Mouse (Mus musculus): ENCODE measurements at regions not wholly inside any gene's neighbourhood (a gene's known extent, or its start where the extent isn't known, plus 50 kb on each side); places are given as distances from the start of the nearest gene placed in this dataset.

DNA sequence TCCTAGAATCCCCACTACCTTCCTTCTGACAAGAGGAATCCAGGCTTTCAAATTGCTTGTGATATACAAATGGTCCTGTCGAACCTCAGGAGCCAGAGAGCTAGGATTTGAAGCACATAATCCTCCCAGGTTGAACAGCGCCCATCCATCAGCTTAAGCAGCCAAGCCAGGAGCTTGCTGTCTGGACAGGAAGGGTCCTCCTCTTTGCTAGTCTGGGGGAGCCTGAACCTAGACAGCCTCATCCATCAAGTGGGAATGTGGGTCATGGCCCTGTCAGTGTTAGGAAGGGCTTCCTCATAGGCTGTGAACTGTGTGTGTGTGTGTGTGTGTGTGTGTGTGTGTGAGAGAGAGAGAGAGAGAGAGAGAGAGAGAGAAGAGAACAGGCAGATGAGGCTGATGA, 345.8 kb downstream of the Tcerg1l start:
- no peak overlapping the region for H3K4me3 ChIP-seq (replicated peaks)
- peaks cover 6% of the 10 kb centered on the region; the same call in 1 of the 2 replicates for H3K9me3 ChIP-seq (ENCODE audit: control insufficient read depth, low read length)
- no peak for TF ChIP-seq TAL1 (IDR thresholded peaks at IDR 0.05; ENCODE audit: low read length)
- no peak for TF ChIP-seq GATA1 (IDR thresholded peaks at IDR 0.05; ENCODE audit: low read length)
- H3K36me3 ChIP-seq (ENCODE audit: control insufficient read depth), result no peaks in the 10 kb centered on the region
- H3K27me3 ChIP-seq (ENCODE audit: control insufficient read depth), result no peaks in the 10 kb centered on the region
- no peaks in the 10 kb centered on the region for H3K4me1 ChIP-seq (ENCODE audit: control insufficient read depth)

DNA sequence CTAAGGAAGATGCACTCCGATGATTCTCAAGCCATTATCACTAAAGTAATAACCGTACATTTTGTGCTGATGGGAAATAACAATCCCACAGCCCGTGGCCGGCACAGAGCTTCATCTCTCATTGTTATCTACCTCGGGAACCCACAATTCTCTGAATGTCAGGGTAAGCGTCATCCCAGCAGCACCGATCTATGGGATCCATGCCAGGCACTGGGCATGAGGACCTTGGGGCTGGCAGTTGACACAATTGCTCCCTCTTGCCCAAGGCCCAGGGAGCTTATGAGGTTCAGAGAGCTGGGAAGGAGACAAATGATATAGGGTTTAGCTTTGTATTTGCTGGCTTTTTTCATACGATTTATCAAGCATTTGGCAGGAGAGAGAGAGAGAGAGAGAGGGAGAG, 342.8 kb downstream of the Tcerg1l start:
- no peaks in the 10 kb centered on the region for H3K4me1 ChIP-seq (ENCODE audit: control insufficient read depth)
- H3K4me3 ChIP-seq (replicated peaks), result no peak overlapping the region
- no peak for TF ChIP-seq TAL1 (IDR thresholded peaks at IDR 0.05; ENCODE audit: low read length)
- TF ChIP-seq GATA1 (IDR thresholded peaks at IDR 0.05; ENCODE audit: low read length), result no peak
- H3K27me3 ChIP-seq (ENCODE audit: control insufficient read depth), result no peaks in the 10 kb centered on the region
- H3K9me3 ChIP-seq (ENCODE audit: control insufficient read depth, low read length), result peaks cover 6% of the 10 kb centered on the region; the same call in 1 of the 2 replicates
- no peaks in the 10 kb centered on the region for H3K36me3 ChIP-seq (ENCODE audit: control insufficient read depth)

DNA sequence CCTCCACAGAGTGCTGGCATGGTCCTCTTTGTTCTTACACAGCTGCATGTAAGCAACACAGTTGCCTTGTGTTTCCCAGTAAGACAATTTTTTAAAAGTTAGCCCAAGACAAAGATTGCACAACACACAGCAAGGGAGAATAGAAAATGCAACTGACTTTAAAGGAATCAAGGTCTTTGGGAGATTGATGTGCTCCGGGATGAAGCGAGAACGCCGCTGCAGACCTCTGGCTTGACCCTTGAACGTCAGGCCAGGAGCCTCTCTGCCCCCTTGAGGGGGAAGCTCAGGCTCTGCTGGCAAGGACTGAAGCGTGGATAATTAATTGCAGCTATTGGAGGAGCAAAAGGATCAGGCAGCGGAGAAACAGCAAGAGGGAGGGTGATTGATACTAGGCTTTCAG, 336.4 kb downstream of the Tcerg1l start:
- Histone ChIP-seq H3K36me3 (ENCODE audit: control insufficient read depth) (no peaks in the 10 kb centered on the region), H3K4me1 (ENCODE audit: control insufficient read depth) (no peaks in the 10 kb centered on the region), H3K4me3 (replicated peaks) (no peak overlapping the region), H3K27me3 (ENCODE audit: control insufficient read depth) (no peaks in the 10 kb centered on the region), H3K9me3 (ENCODE audit: control insufficient read depth, low read length) (peaks cover 15% of the 10 kb centered on the region)
- TF ChIP-seq GATA1 (IDR thresholded peaks at IDR 0.05; ENCODE audit: low read length), result no peak
- TF ChIP-seq TAL1 (IDR thresholded peaks at IDR 0.05; ENCODE audit: low read length), result no peak

DNA sequence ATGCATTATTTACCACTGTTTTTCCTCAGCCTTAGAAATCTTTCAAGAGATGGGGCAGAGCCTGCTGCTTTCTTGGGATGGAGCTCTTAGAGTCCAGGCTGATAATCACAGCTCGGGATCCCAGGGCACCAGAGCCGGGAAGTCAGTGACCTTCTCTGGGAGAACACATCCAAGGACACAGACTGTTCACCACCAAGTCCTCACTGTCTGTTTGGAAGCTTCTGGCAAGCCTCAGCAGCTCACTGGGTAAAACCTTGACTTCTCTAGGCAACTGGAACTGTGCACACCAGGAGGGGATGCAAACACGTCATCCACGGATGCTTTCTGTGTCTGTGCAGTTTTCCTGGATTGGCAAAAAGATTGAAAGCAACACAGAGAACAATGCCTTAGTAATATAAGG, 330.6 kb downstream of the Tcerg1l start:
- Histone ChIP-seq H3K9me3 (ENCODE audit: control insufficient read depth, low read length) (peaks cover 26% of the 10 kb centered on the region), H3K4me3 (replicated peaks) (no peak overlapping the region), H3K27me3 (ENCODE audit: control insufficient read depth) (no peaks in the 10 kb centered on the region), H3K4me1 (ENCODE audit: control insufficient read depth) (no peaks in the 10 kb centered on the region), H3K36me3 (ENCODE audit: control insufficient read depth) (no peaks in the 10 kb centered on the region)
- TF ChIP-seq GATA1 (IDR thresholded peaks at IDR 0.05; ENCODE audit: low read length), result no peak
- no peak for TF ChIP-seq TAL1 (IDR thresholded peaks at IDR 0.05; ENCODE audit: low read length)

DNA sequence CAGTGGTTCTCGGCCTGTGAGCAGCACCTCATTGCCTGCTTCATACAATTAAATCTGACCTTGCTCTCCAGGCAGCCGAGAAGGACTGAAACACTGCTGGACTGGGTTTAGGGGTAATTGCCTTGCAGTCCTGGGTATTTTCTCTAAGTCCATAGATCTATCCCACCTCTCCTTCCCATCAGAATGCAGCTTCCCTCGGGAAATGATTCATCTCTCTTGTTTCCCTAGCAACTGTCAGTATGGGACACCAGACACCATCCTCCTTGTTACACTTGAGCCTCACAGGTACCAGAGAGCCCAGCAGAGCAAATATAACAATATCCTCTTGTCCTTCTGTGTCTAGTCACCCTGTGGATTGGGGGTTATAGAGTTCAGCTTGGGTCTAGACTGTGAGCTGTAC, 322.3 kb downstream of the Tcerg1l start:
- H3K4me3 ChIP-seq (replicated peaks), result no peak overlapping the region
- TF ChIP-seq TAL1 (IDR thresholded peaks at IDR 0.05; ENCODE audit: low read length) (no peak), GATA1 (IDR thresholded peaks at IDR 0.05; ENCODE audit: low read length) (no peak)
- no peaks in the 10 kb centered on the region for H3K36me3 ChIP-seq (ENCODE audit: control insufficient read depth)
- peaks cover 21% of the 10 kb centered on the region for H3K9me3 ChIP-seq (ENCODE audit: control insufficient read depth, low read length)
- H3K27me3 ChIP-seq (ENCODE audit: control insufficient read depth), result no peaks in the 10 kb centered on the region
- no peaks in the 10 kb centered on the region for H3K4me1 ChIP-seq (ENCODE audit: control insufficient read depth)

DNA sequence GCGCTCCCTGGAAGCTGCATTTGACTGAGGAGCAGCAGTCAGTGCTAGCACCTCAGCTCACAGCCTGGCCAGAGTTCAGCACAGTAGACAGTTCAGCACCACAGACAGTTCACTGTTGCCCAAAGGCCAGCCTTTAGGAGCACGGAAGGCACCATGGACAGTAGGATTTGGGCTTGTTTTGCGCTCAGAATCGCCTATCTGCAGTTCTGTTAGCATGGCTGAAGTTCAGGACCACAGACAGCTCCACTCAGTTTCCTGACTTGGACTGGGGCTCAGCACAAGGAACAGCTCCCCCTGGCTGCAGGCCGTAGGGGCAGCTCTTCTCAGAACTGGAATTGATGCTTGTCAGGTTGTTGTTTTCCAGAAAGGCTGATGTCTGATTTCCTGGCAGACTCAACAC, 313.6 kb downstream of the Tcerg1l start:
- Histone ChIP-seq H3K4me3 (replicated peaks) (no peak overlapping the region), H3K9me3 (ENCODE audit: control insufficient read depth, low read length) (peaks cover 5% of the 10 kb centered on the region), H3K4me1 (ENCODE audit: control insufficient read depth) (no peaks in the 10 kb centered on the region), H3K36me3 (ENCODE audit: control insufficient read depth) (no peaks in the 10 kb centered on the region), H3K27me3 (ENCODE audit: control insufficient read depth) (no peaks in the 10 kb centered on the region)
- TF ChIP-seq GATA1 (IDR thresholded peaks at IDR 0.05; ENCODE audit: low read length), result no peak

DNA sequence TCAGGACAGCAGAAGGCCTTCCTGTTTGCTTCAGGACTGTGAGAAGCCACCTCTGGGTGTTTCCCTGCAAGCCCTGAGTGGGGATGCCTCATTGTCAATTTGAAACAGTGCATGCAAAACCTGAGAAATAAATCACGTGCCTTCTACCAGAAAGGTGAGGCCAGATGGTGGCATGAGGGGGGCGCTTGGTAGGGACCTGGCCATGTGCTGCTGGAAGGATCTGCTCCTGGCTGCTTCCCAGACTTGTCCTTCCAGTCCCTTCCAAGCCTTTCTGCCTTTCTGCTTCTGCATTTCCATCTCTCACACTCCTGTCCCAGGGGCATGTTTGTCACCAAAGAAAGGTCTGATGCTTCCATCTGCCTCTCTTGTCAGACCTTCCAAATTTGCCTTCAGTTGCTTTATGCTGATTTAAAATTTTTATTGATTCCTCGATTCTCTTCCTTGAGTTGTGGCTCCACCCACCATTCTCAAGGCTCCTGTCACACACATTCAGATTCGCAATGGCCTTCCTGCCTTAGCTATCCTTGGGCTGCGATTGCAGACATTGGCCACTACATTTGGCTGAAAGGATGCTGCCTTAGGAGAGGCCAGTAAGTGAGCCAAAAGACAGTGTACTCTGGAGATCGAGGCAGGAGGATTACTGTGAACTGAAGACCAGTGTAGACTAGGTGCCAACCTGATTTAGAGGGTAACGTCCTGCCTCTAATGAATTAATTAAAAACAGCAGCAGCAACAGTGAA, 289.9 kb downstream of the Tcerg1l start:
- peaks cover 2% of the 10 kb centered on the region; the same call in 1 of the 2 replicates for H3K9me3 ChIP-seq (ENCODE audit: control insufficient read depth, low read length)
- H3K4me3 ChIP-seq (replicated peaks), result no peak overlapping the region
- no peaks in the 10 kb centered on the region for H3K4me1 ChIP-seq (ENCODE audit: control insufficient read depth)
- TF ChIP-seq GATA1 (IDR thresholded peaks at IDR 0.05; ENCODE audit: low read length) (no peak), TAL1 (IDR thresholded peaks at IDR 0.05; ENCODE audit: low read length) (no peak)
- H3K36me3 ChIP-seq (ENCODE audit: control insufficient read depth), result no peaks in the 10 kb centered on the region
- no peaks in the 10 kb centered on the region for H3K27me3 ChIP-seq (ENCODE audit: control insufficient read depth)

DNA sequence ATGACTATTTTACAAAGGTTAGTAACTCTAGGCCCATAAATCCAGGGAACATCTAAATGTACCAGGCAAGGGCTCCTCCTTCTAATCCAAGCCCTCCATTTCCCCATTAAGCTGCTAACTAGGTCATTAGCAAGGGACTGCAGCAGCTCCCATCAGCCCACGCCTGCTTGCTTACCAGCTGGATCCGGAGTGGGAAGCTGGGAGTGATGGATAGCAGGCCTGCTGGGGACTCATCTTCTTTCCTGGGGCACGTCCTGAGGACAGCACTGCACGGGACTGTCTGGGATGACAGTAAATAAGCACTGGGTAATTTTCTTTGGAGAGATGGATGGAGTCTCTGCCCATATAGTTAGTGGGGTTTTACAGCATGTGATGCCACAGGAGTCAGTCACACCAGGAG, 276.0 kb downstream of the Tcerg1l start:
- Histone ChIP-seq H3K27me3 (ENCODE audit: control insufficient read depth) (no peaks in the 10 kb centered on the region), H3K4me3 (replicated peaks) (no peak overlapping the region), H3K4me1 (ENCODE audit: control insufficient read depth) (no peaks in the 10 kb centered on the region), H3K9me3 (ENCODE audit: control insufficient read depth, low read length) (peaks cover 2% of the 10 kb centered on the region; the same call in 1 of the 2 replicates), H3K36me3 (ENCODE audit: control insufficient read depth) (no peaks in the 10 kb centered on the region)
- TF ChIP-seq TAL1 (IDR thresholded peaks at IDR 0.05; ENCODE audit: low read length), result no peak
- TF ChIP-seq GATA1 (IDR thresholded peaks at IDR 0.05; ENCODE audit: low read length), result no peak

DNA sequence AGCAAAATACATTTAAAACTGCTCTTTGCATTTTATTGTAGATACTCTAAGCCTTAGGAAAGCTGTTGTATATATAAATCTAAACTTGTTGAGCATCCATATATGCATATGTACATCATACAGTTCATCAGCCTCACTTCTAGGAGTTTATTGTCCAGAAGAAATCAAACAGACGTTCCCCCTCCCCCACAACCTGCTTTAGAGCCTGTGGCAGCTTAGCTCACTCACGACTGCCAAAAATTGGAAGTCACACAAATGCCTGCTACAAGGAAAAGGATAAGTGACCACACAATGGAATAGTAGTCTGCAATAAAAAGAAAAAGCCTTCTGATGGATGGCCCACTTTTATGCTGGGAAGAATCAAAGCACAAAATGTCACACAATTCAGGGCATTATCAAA, 267.8 kb downstream of the Tcerg1l start:
- no peaks in the 10 kb centered on the region for H3K36me3 ChIP-seq (ENCODE audit: control insufficient read depth)

DNA sequence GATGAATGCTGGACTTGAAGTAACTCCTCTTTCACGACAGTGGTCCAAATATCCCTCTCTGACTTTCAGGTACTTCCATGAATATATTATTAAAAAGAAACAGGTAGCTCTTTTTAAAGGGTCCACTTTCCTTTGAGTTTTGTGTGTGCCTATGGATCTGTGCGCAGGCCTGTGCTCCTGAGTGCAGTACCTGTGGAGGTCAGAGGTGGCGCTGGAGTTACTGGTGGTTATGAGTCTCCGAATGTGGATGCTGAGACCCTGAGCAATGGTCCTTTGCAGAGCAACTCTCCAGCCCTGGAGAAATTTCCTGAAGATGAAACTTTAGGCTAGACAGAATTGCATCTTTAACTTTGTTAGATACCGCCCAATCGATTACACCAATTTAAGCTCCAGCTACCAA, 264.1 kb downstream of the Tcerg1l start:
- no peak for TF ChIP-seq TAL1 (IDR thresholded peaks at IDR 0.05; ENCODE audit: low read length)
- no peak for TF ChIP-seq GATA1 (IDR thresholded peaks at IDR 0.05; ENCODE audit: low read length)
- no peak overlapping the region for H3K4me3 ChIP-seq (replicated peaks)
- no peaks in the 10 kb centered on the region for H3K27me3 ChIP-seq (ENCODE audit: control insufficient read depth)
- H3K36me3 ChIP-seq (ENCODE audit: control insufficient read depth), result no peaks in the 10 kb centered on the region
- no peaks in the 10 kb centered on the region for H3K4me1 ChIP-seq (ENCODE audit: control insufficient read depth)
- H3K9me3 ChIP-seq (ENCODE audit: control insufficient read depth, low read length), result peaks cover 2% of the 10 kb centered on the region; the same call in 1 of the 2 replicates

More for the DNA sequence above, 267.8 kb downstream of the Tcerg1l start:
- Histone ChIP-seq H3K9me3 (ENCODE audit: control insufficient read depth, low read length) (peaks cover 4% of the 10 kb centered on the region; the same call in 1 of the 2 replicates), H3K4me3 (replicated peaks) (no peak overlapping the region), H3K27me3 (ENCODE audit: control insufficient read depth) (no peaks in the 10 kb centered on the region), H3K4me1 (ENCODE audit: control insufficient read depth) (no peaks in the 10 kb centered on the region)
- TF ChIP-seq GATA1 (IDR thresholded peaks at IDR 0.05; ENCODE audit: low read length) (no peak), TAL1 (IDR thresholded peaks at IDR 0.05; ENCODE audit: low read length) (no peak)
